Mouse (Mus musculus): ENCODE data around the gene Zfp1. TPM values are rescaled to one million over a fixed set of nuclear protein-coding genes. Genes with fewer than 3 reads are reported as not detected.

Zfp1 gene
- total and polyA plus RNA-seq, 2 experiments from 2014 or later, result 15.0 to 21.0 TPM

DNA sequence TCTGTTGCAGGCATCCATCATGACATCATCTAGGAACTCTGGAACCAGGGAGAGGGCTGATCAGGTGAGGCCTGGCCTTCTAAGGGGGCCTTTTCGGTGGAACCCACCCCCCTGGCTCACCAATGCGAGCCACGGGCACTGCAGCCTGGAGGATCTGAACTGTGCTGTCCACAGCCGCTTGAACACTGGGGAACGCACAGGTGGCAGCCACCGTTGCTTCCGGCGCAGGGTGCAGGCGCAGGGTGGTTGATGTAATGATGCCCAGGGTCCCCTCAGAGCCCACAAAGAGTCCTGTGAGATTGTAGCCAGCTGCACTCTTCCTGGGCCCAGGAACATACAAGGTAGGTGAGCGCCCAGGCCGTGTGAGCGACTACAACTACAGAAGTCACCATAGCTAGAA, 14.8 kb upstream of the Zfp1 start:
- H3K27ac ChIP-seq, result no peak overlapping the region
- no peak for TF ChIP-seq CTCF (IDR thresholded peaks at IDR 0.05; ENCODE audit: low read depth)
- H3K9ac ChIP-seq (replicated peaks; ENCODE audit: low read length), result no peak overlapping the region
- DNase-seq (ENCODE audit: low spot score), result no peak
- no peaks in the 10 kb centered on the region for H3K27me3 ChIP-seq (ENCODE audit: insufficient read depth, low read length)
- H3K9me3 ChIP-seq (ENCODE audit: low read length), result no peaks in the 10 kb centered on the region
- no peaks in the 10 kb centered on the region for H3K36me3 ChIP-seq (ENCODE audit: insufficient read depth, low read length)
- H3K4me3 ChIP-seq (ENCODE audit: low read length), result no peak overlapping the region
- peaks cover 3% of the 10 kb centered on the region; the same call in 1 of the 2 replicates for H3K4me1 ChIP-seq (ENCODE audit: insufficient read depth, low read length)
- WGBS, result 94% methylated on average over 12 of the region's 12 CpGs
- ATAC-seq, result no peak
- H3K4me2 ChIP-seq (ENCODE audit: low read depth, low read length), result no peak overlapping the region

DNA sequence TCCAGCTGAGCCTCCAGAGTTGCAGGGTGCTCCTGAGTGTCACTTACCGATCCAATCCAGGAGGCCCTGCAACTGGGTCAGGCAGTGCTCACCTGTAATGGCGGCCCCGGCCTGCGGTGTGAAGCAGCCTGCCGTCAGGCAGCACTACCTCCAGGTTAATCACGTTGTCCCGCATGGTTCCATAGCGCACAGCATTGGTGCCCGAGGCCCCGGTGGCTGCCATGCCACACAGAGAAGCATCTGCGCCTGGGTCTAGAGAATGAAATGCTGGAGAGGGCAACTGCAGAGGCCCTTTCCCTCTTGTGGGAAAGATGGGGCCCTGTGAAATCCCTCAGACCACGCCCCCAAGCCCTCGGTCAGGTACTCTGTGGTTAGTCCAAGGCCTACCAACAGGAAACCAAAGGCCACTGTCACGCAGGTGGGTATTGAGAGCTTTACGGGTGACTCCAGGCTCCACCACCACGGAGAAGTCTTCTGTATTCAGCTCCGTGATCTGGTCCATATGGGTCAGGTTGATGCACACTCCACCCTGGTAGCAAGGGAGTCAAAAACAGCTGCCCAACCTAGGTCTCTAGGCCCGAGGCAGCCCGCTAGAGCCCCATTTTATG, 14.2 kb upstream of the Zfp1 start:
- Histone ChIP-seq H3K36me3 (ENCODE audit: insufficient read depth, low read length) (no peaks in the 10 kb centered on the region), H3K4me3 (ENCODE audit: low read length) (no peak overlapping the region), H3K9me3 (ENCODE audit: low read length) (no peaks in the 10 kb centered on the region), H3K27ac (no peak overlapping the region), H3K9ac (replicated peaks; ENCODE audit: low read length) (no peak overlapping the region), H3K4me1 (ENCODE audit: insufficient read depth, low read length) (peaks cover 3% of the 10 kb centered on the region; the same call in 1 of the 2 replicates), H3K4me2 (ENCODE audit: low read depth, low read length) (no peak overlapping the region), H3K27me3 (ENCODE audit: insufficient read depth, low read length) (no peaks in the 10 kb centered on the region)
- ATAC-seq (no peak), DNase-seq (ENCODE audit: low spot score) (no peak)
- 92% methylated on average over 19 of the region's 19 CpGs for WGBS
- no peak for TF ChIP-seq CTCF (IDR thresholded peaks at IDR 0.05; ENCODE audit: low read depth)

DNA sequence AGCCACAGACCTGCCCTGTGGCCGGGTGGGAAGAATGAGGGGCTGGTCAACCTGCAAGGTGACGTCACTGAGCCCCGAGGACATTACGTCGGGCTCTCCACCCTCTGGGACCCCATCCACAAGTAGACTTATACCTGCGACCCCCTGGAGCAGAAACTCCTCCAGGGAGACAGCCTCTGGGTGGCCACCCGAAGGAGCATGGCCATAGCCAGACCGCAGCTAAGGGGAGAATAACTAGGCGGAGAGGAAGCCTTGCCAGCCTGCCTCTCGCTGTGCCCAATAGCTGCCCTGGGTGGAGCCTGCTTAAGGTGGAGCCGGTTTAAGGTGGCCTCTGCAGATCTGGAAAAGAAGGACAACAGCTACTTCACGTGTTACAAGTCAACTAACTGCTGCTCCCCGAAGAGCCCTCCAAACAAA, 13.1 kb upstream of the Zfp1 start, which contains the start of gene Ldhd:
Ldhd (minus strand) TSS at position 270 of the 417 bp plus-strand sequence.
- H3K4me3 ChIP-seq (ENCODE audit: low read length), result peak within 1 kb of the TSS; percentile 38
- peak within 1 kb of the TSS; percentile 28; the same call in 1 of the 2 replicates for H3K27ac ChIP-seq
- peaks cover 3% of the 10 kb centered on the region; the same call in 1 of the 2 replicates for H3K4me1 ChIP-seq (ENCODE audit: insufficient read depth, low read length)
- WGBS, result 18% methylated on average over 13 of the region's 13 CpGs
- no peak for TF ChIP-seq CTCF (IDR thresholded peaks at IDR 0.05; ENCODE audit: low read depth)
- H3K27me3 ChIP-seq (ENCODE audit: insufficient read depth, low read length), result no peaks in the 10 kb centered on the region
- peak within 1 kb of the TSS; percentile 60 for H3K4me2 ChIP-seq (ENCODE audit: low read depth, low read length)
- peak within 1 kb of the TSS; percentile 49 for H3K9ac ChIP-seq (replicated peaks; ENCODE audit: low read length)
- no peaks in the 10 kb centered on the region for H3K36me3 ChIP-seq (ENCODE audit: insufficient read depth, low read length)
- DNase-seq (ENCODE audit: low spot score) (peak; percentile 55), ATAC-seq (peak; percentile 68)
- H3K9me3 ChIP-seq (ENCODE audit: low read length), result no peaks in the 10 kb centered on the region

DNA sequence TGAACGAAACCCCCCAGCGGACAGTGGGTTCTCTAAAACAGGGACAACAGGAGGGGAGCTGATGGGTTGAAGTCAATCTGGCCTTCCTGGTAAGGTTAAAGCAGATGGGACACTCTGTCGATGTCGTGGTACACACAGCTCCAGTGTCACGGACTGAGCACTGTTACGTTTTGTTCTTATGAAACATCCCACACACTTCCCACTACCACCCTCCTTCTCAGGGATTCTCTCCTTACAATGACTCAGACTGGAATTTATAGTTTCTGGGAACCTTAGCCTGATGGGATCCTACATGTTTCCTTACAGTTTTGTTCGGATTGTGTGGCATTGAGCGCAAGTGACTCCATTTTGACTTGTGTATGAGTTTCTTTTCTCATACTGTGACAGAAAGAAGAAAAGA, 11.6 kb upstream of the Zfp1 start:
- no peak for TF ChIP-seq CTCF (IDR thresholded peaks at IDR 0.05; ENCODE audit: low read depth)
- 91% methylated on average over 8 of the region's 8 CpGs for WGBS
- Histone ChIP-seq H3K9me3 (ENCODE audit: low read length) (no peaks in the 10 kb centered on the region), H3K9ac (replicated peaks; ENCODE audit: low read length) (no peak overlapping the region), H3K27ac (no peak overlapping the region), H3K4me2 (ENCODE audit: low read depth, low read length) (no peak overlapping the region), H3K27me3 (ENCODE audit: insufficient read depth, low read length) (no peaks in the 10 kb centered on the region), H3K36me3 (ENCODE audit: insufficient read depth, low read length) (no peaks in the 10 kb centered on the region), H3K4me3 (ENCODE audit: low read length) (no peak overlapping the region), H3K4me1 (ENCODE audit: insufficient read depth, low read length) (peaks cover 3% of the 10 kb centered on the region; the same call in 1 of the 2 replicates)
- ATAC-seq (no peak), DNase-seq (ENCODE audit: low spot score) (no peak)

DNA sequence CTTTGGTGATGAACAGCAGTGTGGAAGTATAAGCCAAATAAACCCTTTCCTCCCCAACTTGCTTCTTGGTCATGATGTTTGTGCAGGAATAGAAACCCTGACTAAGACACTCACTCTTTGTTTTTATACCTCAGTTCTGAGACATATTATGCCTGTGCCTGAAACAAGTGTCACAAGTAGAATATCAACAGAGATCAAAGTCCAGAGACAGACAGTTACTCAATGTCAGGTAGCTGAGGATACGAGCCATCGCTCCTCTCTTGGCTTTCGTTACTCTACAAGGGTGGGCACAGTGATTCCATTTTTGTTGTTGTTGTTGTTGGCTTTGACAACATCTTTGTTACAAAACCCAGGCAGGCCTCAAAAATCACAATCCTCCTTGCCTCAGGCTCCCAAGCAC, 10.2 kb upstream of the Zfp1 start:
- 98% methylated on average over 3 of the region's 3 CpGs for WGBS
- ATAC-seq (no peak), DNase-seq (ENCODE audit: low spot score) (no peak)
- no peaks in the 10 kb centered on the region for H3K27me3 ChIP-seq (ENCODE audit: insufficient read depth, low read length)
- H3K4me1 ChIP-seq (ENCODE audit: insufficient read depth, low read length), result peaks cover 3% of the 10 kb centered on the region; the same call in 1 of the 2 replicates
- no peak overlapping the region for H3K4me2 ChIP-seq (ENCODE audit: low read depth, low read length)
- no peak overlapping the region for H3K4me3 ChIP-seq (ENCODE audit: low read length)
- no peak overlapping the region for H3K9ac ChIP-seq (replicated peaks; ENCODE audit: low read length)
- TF ChIP-seq CTCF (IDR thresholded peaks at IDR 0.05; ENCODE audit: low read depth), result no peak
- H3K9me3 ChIP-seq (ENCODE audit: low read length), result no peaks in the 10 kb centered on the region
- H3K36me3 ChIP-seq (ENCODE audit: insufficient read depth, low read length), result no peaks in the 10 kb centered on the region
- no peak overlapping the region for H3K27ac ChIP-seq

DNA sequence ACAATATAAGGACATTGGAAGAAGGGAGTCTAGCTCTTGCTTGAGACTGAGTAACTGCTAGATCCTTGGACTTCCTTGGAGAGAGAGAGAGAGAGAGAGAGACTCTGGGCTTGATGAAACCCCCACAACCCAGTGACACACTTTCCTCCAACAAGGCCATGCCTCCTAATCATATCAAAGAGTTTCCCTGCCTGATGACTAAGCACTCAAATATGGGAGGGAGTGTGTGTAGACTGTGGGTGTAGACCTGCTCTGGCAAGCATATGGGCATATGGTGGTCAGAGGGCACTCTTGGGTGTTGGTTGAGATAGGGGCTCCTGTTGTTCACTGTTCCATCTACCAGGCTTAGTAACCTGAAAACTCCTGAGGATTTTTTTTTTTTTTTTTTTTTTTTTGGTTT, 5.1 kb upstream of the Zfp1 start:
- no peak overlapping the region for H3K9ac ChIP-seq (replicated peaks; ENCODE audit: low read length)

DNA sequence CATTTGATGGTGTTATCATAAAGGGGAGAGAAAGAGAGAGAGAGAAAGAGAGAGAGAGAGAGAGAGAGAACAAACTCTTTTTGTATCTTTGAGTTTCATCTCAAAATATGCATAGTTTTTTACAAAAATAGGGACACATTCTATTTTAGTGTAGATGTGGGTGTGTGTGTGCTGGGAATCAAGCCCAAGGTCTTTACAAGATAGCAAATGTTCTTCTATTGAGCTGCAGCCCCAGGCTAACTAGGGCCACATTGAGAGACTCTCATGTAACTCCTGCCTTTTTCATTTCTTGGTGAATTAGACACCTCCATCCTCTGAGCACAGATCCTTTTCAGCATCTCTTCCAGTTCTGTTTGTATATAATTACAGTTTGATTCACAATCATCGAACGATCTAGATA, 2.1 kb upstream of the Zfp1 start:
- H3K9me3 ChIP-seq (ENCODE audit: low read length), result no peaks in the 10 kb centered on the region
- no peak overlapping the region for H3K9ac ChIP-seq (replicated peaks; ENCODE audit: low read length)
- no peak overlapping the region for H3K4me2 ChIP-seq (ENCODE audit: low read depth, low read length)
- H3K27ac ChIP-seq, result no peak overlapping the region
- H3K4me3 ChIP-seq (ENCODE audit: low read length), result no peak overlapping the region
- whole genome bisulfite sequencing, result 98% methylated on average over 2 of the region's 2 CpGs
- no peak for ATAC-seq
- no peaks in the 10 kb centered on the region for H3K36me3 ChIP-seq (ENCODE audit: insufficient read depth, low read length)
- no peak for DNase-seq (ENCODE audit: low spot score)
- TF ChIP-seq CTCF (IDR thresholded peaks at IDR 0.05; ENCODE audit: low read depth), result no peak
- no peaks in the 10 kb centered on the region for H3K4me1 ChIP-seq (ENCODE audit: insufficient read depth, low read length)
- H3K27me3 ChIP-seq (ENCODE audit: insufficient read depth, low read length), result no peaks in the 10 kb centered on the region

More for the DNA sequence above, 5.1 kb upstream of the Zfp1 start:
- no peak for TF ChIP-seq CTCF (IDR thresholded peaks at IDR 0.05; ENCODE audit: low read depth)
- ATAC-seq (no peak), DNase-seq (ENCODE audit: low spot score) (no peak)
- no peaks in the 10 kb centered on the region for H3K4me1 ChIP-seq (ENCODE audit: insufficient read depth, low read length)
- no peak overlapping the region for H3K4me2 ChIP-seq (ENCODE audit: low read depth, low read length)
- H3K4me3 ChIP-seq (ENCODE audit: low read length), result no peak overlapping the region
- H3K27ac ChIP-seq, result no peak overlapping the region
- H3K36me3 ChIP-seq (ENCODE audit: insufficient read depth, low read length), result no peaks in the 10 kb centered on the region
- H3K9me3 ChIP-seq (ENCODE audit: low read length), result no peaks in the 10 kb centered on the region
- H3K27me3 ChIP-seq (ENCODE audit: insufficient read depth, low read length), result no peaks in the 10 kb centered on the region

All from hindbrain, postnatal 0 days (tissue).